Mouse (Mus musculus) inflammation-experienced regulatory T-cells, adult 6 months (primary cell): ENCODE results near the gene Icmt. TPM values are rescaled to one million over a fixed set of nuclear protein-coding genes. Genes with fewer than 3 reads are reported as not detected.

Source experiments
- ATAC-seq: one replicate; pipeline ENCODE4 v1.8.0; 2017
- polyA plus RNA-seq, 3 experiments: library from polyadenylated mRNA; unstranded; fragments of 100-300 nt; shearing (Covaris generic); gene quantifications; one replicate each; pipeline ENCODE4 v1.2.1; 2017

Gene Icmt
- polyA plus RNA-seq, 3 experiments from 2014 or later, result 5.1 to 8.8 (median 7.1) TPM

GRCm38 (mm10) chr4:152276389-152277347 lies 20.4 kb upstream of the Icmt start:
- no peak for ATAC-seq

GRCm38 (mm10) chr4:152277916-152278315 lies 19.1 kb upstream of the Icmt start:
- no peak for ATAC-seq

GRCm38 (mm10) chr4:152278986-152279385 lies 18.0 kb upstream of the Icmt start:
- no peak for ATAC-seq

DNA sequence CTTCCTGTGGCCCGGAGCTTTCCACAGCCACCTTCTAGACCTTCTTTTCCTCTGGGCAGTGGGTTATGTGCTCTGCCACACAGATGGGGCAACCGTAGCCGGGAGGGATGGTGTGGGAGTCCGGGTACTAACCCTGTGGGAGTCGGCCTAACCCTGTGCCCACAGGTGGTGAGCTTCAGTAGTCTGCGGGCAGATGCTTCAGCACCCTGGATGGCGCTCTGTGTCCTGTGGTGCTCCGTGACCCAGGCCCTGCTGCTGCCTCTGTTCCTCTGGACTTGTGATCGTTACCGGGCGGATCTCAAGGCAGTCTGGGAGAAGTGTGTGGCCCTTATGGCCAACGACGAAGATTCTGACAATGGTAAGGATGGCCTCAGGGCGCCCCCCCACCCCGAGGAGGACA lies 15.4 kb upstream of the Icmt start:
- no peak for ATAC-seq

- ATAC-seq, result no peak
These were observed 14.3 kb upstream of the Icmt start for GRCm38 (mm10) chr4:152282721-152283120.

- peak; percentile 90 for ATAC-seq
These were observed 13.7 kb upstream of the Icmt start for GRCm38 (mm10) chr4:152283186-152283950.

GRCm38 (mm10) chr4:152285505-152285904 lies 11.5 kb upstream of the Icmt start:
- ATAC-seq, result no peak

GRCm38 (mm10) chr4:152286183-152286582 lies 10.8 kb upstream of the Icmt start:
- no peak for ATAC-seq

GRCm38 (mm10) chr4:152286887-152287286 lies 10.1 kb upstream of the Icmt start:
- ATAC-seq, result no peak

DNA sequence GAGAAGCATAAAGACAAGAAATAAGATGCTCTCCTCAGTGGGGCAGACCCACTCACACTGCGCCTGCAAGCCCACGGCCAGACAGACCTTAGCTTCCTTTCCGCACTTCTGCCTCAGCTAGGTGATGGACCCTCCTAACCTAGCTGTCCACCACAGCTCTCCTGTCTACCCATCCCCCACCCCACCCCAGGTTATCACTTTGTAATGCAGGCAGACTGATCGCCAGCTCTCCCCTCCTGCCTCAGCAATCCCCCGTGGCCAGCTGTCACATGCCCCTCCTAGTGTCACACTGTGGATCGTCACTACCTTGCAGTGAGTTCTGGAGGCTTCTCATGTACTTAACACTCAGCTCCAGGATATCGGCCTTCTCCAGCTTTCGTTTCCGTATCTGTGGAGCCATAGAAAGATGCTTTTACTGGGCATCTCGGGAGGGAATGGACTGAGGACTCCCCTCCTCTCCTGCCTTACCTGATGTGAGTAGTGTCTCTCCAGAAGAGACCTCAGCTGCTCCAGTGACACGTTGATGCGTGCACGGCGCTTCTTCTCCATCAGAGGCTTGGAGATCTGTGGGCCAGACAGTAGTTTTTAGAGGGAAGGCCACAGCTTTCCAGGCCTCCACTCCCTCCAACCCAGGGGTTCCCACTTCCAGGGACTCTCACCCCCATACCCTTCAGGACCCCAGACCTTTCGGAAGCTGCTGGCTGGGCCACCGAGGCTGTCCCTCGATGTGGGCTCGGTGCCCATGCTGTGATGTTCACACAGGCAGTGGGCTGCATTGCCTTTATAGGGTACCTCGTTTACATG lies 9.5 kb upstream of the Icmt start:
- no peak for ATAC-seq

- no peak for ATAC-seq
These were observed 8.6 kb upstream of the Icmt start for GRCm38 (mm10) chr4:152288398-152288945.

DNA sequence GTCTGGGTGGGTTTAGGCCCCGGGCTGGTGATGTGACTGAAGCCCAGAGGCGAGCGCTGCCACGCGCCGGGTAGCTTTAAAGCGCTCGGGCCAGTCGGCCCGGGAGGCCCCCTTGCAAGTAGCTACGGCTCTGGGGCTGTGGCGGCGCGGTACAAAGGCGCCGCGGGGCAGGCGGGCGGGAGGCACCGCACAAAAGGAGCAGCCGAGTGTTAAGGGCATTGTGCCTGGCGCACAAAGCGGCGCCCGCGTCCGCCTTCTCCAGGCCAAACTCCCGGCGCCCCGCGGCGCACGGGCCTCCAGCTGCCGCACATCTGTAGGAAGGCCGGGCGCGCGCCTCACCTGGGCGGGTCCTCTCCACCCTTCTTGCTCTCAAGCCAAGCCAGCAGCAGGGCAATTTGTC lies 6.6 kb upstream of the Icmt start:
- ATAC-seq, result no peak

DNA sequence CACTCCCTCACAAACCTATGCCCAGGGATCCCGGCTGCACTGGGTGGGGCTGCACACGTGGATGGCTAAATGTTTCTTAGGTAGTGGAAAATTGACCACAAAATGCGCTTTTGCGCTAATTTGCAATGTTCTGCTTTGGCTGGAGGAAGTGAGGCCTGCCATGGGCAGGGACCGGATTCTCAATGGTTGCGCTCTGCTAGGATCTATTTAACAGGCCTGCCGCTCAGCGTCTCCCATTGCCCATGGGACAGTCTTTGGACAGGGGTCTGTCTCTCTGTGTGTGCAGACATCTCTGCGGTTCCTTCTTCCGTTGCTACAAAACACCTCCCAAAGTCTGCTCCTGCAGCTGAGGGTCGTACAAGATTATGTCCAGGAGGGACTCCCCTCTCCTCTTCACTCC lies 6.0 kb upstream of the Icmt start:
- no peak for ATAC-seq

DNA sequence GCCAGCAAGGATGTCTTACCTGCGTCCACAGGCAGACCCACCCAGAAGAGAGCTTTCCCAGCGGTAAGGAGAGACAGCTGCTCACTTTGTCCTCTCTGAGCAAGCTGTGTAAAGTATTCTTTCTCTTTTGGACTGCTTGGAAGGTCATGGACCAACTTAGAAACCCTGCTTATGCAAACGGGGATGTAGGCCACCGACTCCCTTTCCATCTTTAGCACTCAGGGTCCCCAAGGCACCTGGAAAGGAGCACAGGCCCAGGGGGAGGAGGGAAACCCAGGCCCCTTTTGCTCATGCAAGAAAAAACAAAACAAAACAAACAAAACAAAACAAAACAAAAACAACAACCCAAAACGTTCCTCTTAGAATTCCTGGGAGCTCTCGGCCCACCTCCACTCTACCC lies 5.5 kb upstream of the Icmt start, which contains the start of gene Hes3:
Gene Hes3, minus strand, starts transcription at position 101 of the 400 bp plus-strand sequence.
- ATAC-seq, result no peak

DNA sequence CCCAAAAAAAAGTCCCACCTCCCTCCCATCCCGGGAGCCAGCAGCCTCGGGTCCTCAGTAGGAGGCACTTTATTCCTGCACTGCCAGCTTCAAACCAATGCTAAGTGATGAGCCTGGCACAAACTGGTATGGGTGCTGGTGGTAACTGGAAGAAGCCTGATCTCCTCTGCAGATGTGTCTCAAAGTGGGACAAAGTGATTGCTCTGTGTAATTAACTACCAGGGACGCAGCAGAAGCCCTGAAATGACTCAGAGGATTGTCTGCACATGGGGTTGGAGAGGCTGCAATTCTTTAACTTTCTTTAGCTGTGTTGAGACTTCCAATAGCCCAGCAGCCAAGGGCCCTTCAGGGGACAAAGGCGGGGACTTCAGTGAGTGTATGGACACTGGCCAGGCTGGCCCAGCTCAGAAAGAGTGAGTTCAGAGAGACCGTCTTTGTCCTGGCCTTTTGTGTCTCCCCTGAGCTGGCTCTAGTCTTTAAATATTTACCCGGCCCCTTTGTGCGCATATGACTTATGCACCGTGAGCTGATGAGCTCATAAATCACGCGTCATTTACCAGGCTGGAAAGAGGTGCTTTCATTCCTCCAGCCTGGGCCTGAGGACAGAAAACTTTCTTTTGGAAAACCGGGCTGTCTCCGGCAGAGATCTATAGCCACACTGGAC lies 4.8 kb upstream of the Icmt start:
- ATAC-seq, result no peak

- no peak for ATAC-seq
These were observed 2.7 kb upstream of the Icmt start for GRCm38 (mm10) chr4:152294188-152294929.

DNA sequence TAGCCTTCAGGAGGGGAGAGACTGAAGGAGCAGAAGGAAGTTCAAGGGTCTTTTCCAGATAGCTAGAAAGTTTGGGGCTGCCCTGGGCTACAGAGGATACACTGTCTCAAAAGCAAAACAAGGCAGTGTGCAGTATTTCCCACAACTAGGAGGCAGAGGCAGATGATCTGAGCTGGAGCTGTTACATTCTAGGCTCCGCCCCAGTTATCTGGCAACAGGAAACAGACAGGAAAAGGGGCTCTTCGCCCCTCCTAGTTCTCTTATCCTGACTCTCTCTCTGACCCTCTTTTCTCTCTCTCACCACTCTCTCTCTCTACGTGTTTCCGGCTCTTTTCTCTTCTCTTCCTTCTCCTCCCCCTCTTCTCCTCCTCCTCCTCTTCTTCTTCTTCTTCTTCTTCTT lies 1.1 kb upstream of the Icmt start:
- ATAC-seq, result peak; percentile 17

DNA sequence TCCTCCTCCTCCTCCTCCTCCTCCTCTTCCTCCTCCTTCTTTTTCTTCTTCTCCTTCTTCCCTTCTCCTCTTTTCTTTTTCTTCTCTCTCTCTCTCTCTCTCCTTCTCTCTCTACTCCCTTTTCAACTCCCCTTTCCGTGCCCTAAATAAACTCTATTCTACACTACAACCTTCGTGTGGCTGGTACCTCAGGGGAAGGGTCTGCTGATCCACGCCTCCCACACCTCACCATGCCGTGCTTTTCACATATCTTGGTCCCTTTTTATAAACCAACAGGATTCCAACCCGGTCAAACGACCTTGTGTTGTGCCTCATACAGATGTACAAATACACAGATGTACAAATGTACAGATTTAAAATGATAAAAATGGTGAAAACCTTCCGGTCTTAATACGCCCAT lies 656 bp upstream of the Icmt start:
- peak; percentile 1 for ATAC-seq

DNA sequence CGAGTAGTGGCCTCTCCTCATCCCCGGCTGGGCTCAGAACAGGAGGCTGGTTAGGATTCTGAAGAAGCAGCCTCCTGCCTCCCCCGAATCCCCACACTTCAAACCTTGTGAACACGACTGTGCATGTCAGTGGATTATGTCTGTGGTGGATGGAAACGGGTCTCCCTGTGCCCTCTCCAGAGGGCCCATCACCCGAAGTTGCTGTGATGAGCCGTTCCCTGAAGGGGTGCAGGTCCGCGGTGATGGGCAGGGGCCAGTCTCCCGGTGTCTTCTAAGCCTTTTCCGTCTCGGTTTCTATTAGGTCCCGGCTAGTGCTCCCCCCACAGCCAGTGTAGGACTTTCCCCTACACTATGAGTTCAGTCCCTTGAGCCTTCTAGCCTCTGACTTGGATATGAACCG lies 1.8 kb downstream of the Icmt start:
- no peak for ATAC-seq

- no peak for ATAC-seq
These were observed 3.3 kb downstream of the Icmt start for GRCm38 (mm10) chr4:152300375-152300774.

GRCm38 (mm10) chr4:152302012-152302411 lies 5.0 kb downstream of the Icmt start:
- no peak for ATAC-seq
